Mouse (Mus musculus): ENCODE data around the gene Jade1. TPM values are rescaled to one million over a fixed set of nuclear protein-coding genes. Genes with fewer than 3 reads are reported as not detected.

The Jade1 gene
- polyA plus RNA-seq, 1 experiment, result 13.2 TPM

DNA sequence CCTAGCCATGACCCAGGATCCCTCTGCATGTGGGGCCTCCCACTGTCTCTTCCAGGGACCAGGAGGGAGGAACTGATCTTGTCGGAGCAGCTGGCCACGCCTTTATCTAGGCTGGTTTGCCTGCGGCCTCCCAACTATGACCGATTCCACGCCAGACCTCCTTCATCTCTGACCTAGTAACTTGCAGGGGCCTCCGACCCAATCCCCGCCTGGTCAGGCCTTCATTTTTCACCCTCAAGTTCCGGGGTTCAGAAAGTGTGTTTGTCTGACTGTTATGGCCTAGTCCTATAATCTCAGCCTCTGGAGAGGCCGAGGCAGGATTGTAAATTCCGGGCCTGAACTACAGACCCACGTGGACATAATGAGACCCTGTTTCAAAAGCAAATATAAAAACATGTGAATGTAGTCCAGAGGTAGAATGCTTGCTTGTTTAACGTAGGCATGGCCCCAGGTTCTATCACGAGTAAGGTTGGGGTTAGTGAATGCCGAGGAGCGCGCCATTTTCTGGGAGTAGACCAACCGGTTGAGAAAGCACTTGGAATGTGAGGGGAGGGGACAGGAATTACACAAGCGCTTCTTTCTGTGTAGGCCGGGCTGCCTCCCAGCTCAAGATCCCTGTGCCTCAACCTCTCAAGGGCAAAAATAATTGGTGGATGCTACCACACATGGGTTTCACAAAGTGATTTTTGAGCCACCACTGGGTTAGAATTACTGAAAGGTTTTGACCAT is 1.9 kb downstream of the Jade1 start:
- Histone ChIP-seq H3K4me3 (replicated peaks; ENCODE audit: extremely low read depth, low read depth, low read length) (no peak overlapping the region), H3K4me1 (ENCODE audit: control insufficient read depth, insufficient read depth, low read length) (no peaks in the 10 kb centered on the region)
- 91% methylated on average over 19 of the region's 19 CpGs for WGBS
- no peak for TF ChIP-seq CTCF (IDR thresholded peaks at IDR 0.05; ENCODE audit: insufficient read depth, low read length)
- TF ChIP-seq POLR2A (IDR thresholded peaks at IDR 0.05; ENCODE audit: borderline replicate concordance, extremely low read depth, low read depth, low read length), result no peak
- DNase-seq, result no peak

- Histone ChIP-seq H3K4me3 (replicated peaks; ENCODE audit: extremely low read depth, low read depth, low read length) (no peak overlapping the region), H3K4me1 (ENCODE audit: control insufficient read depth, insufficient read depth, low read length) (no peaks in the 10 kb centered on the region)
- TF ChIP-seq CTCF (IDR thresholded peaks at IDR 0.05; ENCODE audit: insufficient read depth, low read length) (no peak), POLR2A (IDR thresholded peaks at IDR 0.05; ENCODE audit: borderline replicate concordance, extremely low read depth, low read depth, low read length) (no peak)
- DNase-seq, result no peak
- WGBS, result 91% methylated on average over 6 of the region's 6 CpGs
Observed at GRCm38 (mm10) chr3:41560489-41560888, 5.0 kb downstream of the Jade1 start.

GRCm38 (mm10) chr3:41561787-41562186 is 6.3 kb downstream of the Jade1 start:
- no peaks in the 10 kb centered on the region for H3K4me1 ChIP-seq (ENCODE audit: control insufficient read depth, insufficient read depth, low read length)
- no peak for DNase-seq
- whole genome bisulfite sequencing, result 87% methylated on average over 5 of the region's 5 CpGs
- no peak for TF ChIP-seq CTCF (IDR thresholded peaks at IDR 0.05; ENCODE audit: insufficient read depth, low read length)
- no peak for TF ChIP-seq POLR2A (IDR thresholded peaks at IDR 0.05; ENCODE audit: borderline replicate concordance, extremely low read depth, low read depth, low read length)
- H3K4me3 ChIP-seq (replicated peaks; ENCODE audit: extremely low read depth, low read depth, low read length), result no peak overlapping the region

DNA sequence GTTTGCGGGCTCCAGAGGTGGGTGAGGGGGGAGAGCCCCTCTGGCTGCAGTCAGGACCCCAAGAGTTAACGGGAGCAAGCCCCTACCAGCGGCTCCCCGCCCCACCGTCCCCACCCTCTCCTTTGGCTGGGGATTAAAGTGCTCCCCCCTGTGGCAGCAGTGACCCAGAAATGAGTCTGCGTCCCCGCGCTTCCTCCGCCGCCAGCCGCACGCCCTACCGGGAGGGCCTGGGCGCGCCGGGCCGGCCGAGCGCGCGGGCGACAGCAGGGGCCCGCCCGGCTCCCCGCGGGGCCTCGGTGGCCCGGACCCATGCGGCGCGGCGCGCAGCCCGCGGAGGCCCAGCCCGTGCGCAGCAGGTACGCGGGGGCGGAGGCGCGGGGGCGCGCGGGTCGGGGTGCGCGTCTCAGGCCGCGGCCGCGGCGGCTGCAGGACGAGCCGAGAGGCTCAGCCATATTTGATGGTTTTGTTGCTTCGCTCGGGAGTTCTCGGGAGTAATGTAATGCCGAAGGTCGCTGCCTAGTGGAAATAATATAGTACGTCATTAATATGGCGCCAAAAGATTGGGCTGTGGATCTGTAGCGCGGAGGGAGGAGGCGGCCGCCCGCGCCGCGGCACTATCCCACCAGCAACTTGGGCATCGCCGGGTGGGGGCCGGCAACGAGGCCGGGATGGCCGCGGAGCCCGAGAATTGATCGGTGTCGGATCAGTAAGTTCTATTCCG is 7.8 kb downstream of the Jade1 start:
- H3K4me3 ChIP-seq (replicated peaks; ENCODE audit: extremely low read depth, low read depth, low read length), result peak overlapping the region; percentile 69
- peak; percentile 36; the same call in 1 of the 2 replicates for TF ChIP-seq CTCF (IDR thresholded peaks at IDR 0.05; ENCODE audit: insufficient read depth, low read length)
- 0 out of 2 replicates have a peak, but pooled peaks have one; percentile 10 for TF ChIP-seq POLR2A (IDR thresholded peaks at IDR 0.05; ENCODE audit: borderline replicate concordance, extremely low read depth, low read depth, low read length)
- H3K4me1 ChIP-seq (ENCODE audit: control insufficient read depth, insufficient read depth, low read length), result no peaks in the 10 kb centered on the region
- DNase-seq, result peak; percentile 77
- under 1% methylated on average over 81 of the region's 81 CpGs for WGBS

DNA sequence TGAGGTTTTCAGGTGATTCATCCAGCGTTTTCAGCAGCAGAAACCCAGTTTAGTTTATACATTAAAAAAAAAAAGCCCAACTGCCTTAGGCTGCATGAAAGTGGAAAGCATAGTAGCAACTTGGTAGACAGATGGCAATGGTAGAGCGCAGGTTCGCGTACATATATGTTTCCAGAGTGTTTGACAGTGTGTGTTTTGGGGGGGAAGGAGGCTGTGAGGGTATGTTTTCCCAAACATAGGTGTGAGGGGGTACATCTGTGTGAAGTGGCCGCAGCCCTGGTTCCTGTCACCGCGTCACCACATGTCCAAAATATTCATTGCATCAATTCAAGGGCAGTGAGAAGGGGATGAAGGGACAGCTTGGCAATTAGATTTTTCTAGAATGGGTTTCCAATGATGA is 8.5 kb downstream of the Jade1 start:
- no peak for TF ChIP-seq POLR2A (IDR thresholded peaks at IDR 0.05; ENCODE audit: borderline replicate concordance, extremely low read depth, low read depth, low read length)
- TF ChIP-seq CTCF (IDR thresholded peaks at IDR 0.05; ENCODE audit: insufficient read depth, low read length), result no peak
- peak; percentile 28 for DNase-seq
- Histone ChIP-seq H3K4me3 (replicated peaks; ENCODE audit: extremely low read depth, low read depth, low read length) (peak overlapping the region; percentile 69), H3K4me1 (ENCODE audit: control insufficient read depth, insufficient read depth, low read length) (no peaks in the 10 kb centered on the region)
- WGBS, result under 1% methylated on average over 7 of the region's 7 CpGs

DNA sequence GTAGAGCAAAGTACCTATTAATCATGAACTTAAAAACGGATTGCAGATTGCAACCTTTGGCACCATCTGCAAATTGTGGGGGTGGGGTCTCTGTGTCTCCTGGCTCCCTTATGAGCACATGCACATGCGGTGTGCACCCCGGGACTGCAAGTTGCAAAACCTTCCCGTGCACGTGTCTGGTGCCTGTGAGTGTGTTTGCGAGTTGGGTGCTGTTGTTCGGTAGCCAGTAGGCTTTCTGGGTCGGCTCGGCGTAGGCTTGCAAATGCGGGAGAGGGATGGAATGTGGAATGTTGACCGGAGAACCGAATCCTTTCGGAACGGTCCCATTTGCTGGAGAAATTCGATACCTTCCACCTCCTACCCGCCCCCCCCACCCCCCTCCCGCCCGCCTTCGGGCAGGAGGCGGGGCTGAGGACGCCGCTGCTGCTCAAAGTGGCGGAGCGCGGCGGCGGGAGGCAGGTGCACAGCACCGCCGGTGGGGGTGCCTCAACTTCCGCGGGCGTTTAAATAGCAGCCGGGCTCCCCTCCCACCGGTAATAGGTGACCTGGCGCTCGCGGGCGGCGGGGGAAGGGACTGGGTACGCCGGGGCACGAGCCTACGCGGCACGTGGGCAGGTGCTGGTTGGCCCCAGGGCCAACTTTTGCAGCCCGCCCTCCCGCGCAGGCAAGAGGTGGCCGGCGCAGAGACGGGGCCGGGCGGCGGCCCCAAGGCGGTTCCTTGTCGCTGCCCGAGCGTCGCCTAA is 9.1 kb downstream of the Jade1 start:
- peak; percentile 8; the same call in 1 of the 2 replicates for TF ChIP-seq POLR2A (IDR thresholded peaks at IDR 0.05; ENCODE audit: borderline replicate concordance, extremely low read depth, low read depth, low read length)
- no peak for TF ChIP-seq CTCF (IDR thresholded peaks at IDR 0.05; ENCODE audit: insufficient read depth, low read length)
- WGBS, result under 1% methylated on average over 56 of the region's 60 CpGs
- DNase-seq, result peak; percentile 72
- Histone ChIP-seq H3K4me1 (ENCODE audit: control insufficient read depth, insufficient read depth, low read length) (no peaks in the 10 kb centered on the region), H3K4me3 (replicated peaks; ENCODE audit: extremely low read depth, low read depth, low read length) (peak overlapping the region; percentile 69)

- under 1% methylated on average over 50 of the region's 61 CpGs for WGBS
- Histone ChIP-seq H3K4me3 (replicated peaks; ENCODE audit: extremely low read depth, low read depth, low read length) (peak overlapping the region; percentile 68), H3K4me1 (ENCODE audit: control insufficient read depth, insufficient read depth, low read length) (no peaks in the 10 kb centered on the region)
- no peak for TF ChIP-seq CTCF (IDR thresholded peaks at IDR 0.05; ENCODE audit: insufficient read depth, low read length)
- TF ChIP-seq POLR2A (IDR thresholded peaks at IDR 0.05; ENCODE audit: borderline replicate concordance, extremely low read depth, low read depth, low read length), result peak; percentile 38; the same call in 1 of the 2 replicates
- peak; percentile 71 for DNase-seq
Observed at GRCm38 (mm10) chr3:41565410-41565823, 9.9 kb downstream of the Jade1 start.

- no peak for TF ChIP-seq CTCF (IDR thresholded peaks at IDR 0.05; ENCODE audit: insufficient read depth, low read length)
- no peak for TF ChIP-seq POLR2A (IDR thresholded peaks at IDR 0.05; ENCODE audit: borderline replicate concordance, extremely low read depth, low read depth, low read length)
- Histone ChIP-seq H3K4me1 (ENCODE audit: control insufficient read depth, insufficient read depth, low read length) (no peaks in the 10 kb centered on the region), H3K4me3 (replicated peaks; ENCODE audit: extremely low read depth, low read depth, low read length) (peak overlapping the region; percentile 68)
- DNase-seq, result peak; percentile 73
- under 1% methylated on average over 26 of the region's 26 CpGs for WGBS
Observed at GRCm38 (mm10) chr3:41565955-41566354, 10.4 kb downstream of the Jade1 start.

- TF ChIP-seq POLR2A (IDR thresholded peaks at IDR 0.05; ENCODE audit: borderline replicate concordance, extremely low read depth, low read depth, low read length) (no peak), CTCF (IDR thresholded peaks at IDR 0.05; ENCODE audit: insufficient read depth, low read length) (no peak)
- Histone ChIP-seq H3K4me1 (ENCODE audit: control insufficient read depth, insufficient read depth, low read length) (no peaks in the 10 kb centered on the region; the same call in 1 of the 2 replicates), H3K4me3 (replicated peaks; ENCODE audit: extremely low read depth, low read depth, low read length) (no peak overlapping the region)
- WGBS, result 83% methylated on average over 5 of the region's 5 CpGs
- no peak for DNase-seq
Observed at GRCm38 (mm10) chr3:41569943-41570342, 14.4 kb downstream of the Jade1 start.
